Mouse (Mus musculus) limb, embryonic 11.5 days (tissue): ENCODE measurements at regions not wholly inside any gene's neighbourhood (a gene's known extent, or its start where the extent isn't known, plus 50 kb on each side); places are given as distances from the start of the nearest gene placed in this dataset.

ENCODE experiments used
- ATAC-seq: fragments of 200-750 bp; cut with Nextera tagmentation; 2 replicates; pipeline ENCODE4 v1.8.0; 2017; ENCODE audit warnings: low read depth; ENCODE audit not compliant: insufficient number of reproducible peaks, low FRiP score, low TSS enrichment
- DNase-seq: peaks from one replicate; pipeline ENCODE4 v3.0.0-alpha.2; 2015; ENCODE audit warnings: low spot score
- H3K27ac ChIP-seq: fragments of 300-500 bp; sonication (generic); replicated peaks from 2 replicates; pipeline ENCODE4 v1.5.1; 2014; ENCODE audit warnings: low read depth, mild to moderate bottlenecking, low read length
- H3K27me3 ChIP-seq: fragments of 300-500 bp; sonication (generic); 2 replicates; pipeline ENCODE4 v1.6.1; 2014; ENCODE audit warnings: mild to moderate bottlenecking, low read length, mixed read lengths; ENCODE audit not compliant: control insufficient read depth, insufficient read depth
- H3K36me3 ChIP-seq: fragments of 300-500 bp; sonication (generic); 2 replicates; pipeline ENCODE4 v1.6.1; 2014; ENCODE audit warnings: mild to moderate bottlenecking, low read length, moderate library complexity, mixed read lengths; ENCODE audit not compliant: control insufficient read depth, insufficient read depth
- H3K4me1 ChIP-seq: fragments of 300-500 bp; sonication (generic); 2 replicates; pipeline ENCODE4 v1.6.1; 2014; ENCODE audit warnings: low read length, mixed read lengths; ENCODE audit not compliant: control insufficient read depth, insufficient read depth
- H3K4me2 ChIP-seq: fragments of 300-500 bp; sonication (generic); 2 replicates; pipeline ENCODE4 v1.6.1; 2014; ENCODE audit warnings: low read depth, mild to moderate bottlenecking, moderate library complexity; ENCODE audit not compliant: severe bottlenecking
- H3K4me3 ChIP-seq: fragments of 300-500 bp; sonication (generic); 2 replicates; pipeline ENCODE4 v1.5.1; 2014; ENCODE audit warnings: low read depth, low read length
- H3K9ac ChIP-seq: fragments of 300-500 bp; sonication (generic); 2 replicates; pipeline ENCODE4 v1.6.1; 2014; ENCODE audit warnings: mild to moderate bottlenecking, low read length
- H3K9me3 ChIP-seq: fragments of 300-500 bp; sonication (generic); 2 replicates; pipeline ENCODE4 v1.6.1; 2016; ENCODE audit warnings: low read length; ENCODE audit not compliant: control insufficient read depth
- WGBS: fragments of 180-500 bp; shearing (Covaris S2); extraction: QIAGEN DNeasy Blood & Tissue Kit; methylation state at CpG from one replicate; pipeline ENCODE4 v1.1.7; 2014; 5-methylcytosine and 5-hydroxymethylcytosine counted together

DNA sequence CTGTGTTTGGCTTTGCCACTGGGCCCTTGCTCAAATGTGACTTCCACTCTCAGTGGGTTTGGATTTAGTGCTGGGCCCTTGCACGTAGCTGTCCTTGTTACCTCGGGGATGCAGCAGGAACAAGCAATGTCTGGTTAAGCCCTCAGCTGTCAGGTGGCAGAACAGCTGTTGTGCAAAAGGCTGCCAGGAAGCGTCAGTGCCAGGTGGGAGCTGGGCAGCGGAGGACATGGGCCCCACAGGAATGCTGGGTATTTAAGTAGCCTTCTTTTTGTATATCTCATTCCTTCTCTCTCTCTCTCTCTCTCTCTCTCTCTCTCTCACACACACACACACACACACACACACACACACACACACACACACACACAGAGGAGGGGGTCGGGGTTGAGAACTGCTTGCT lies 104.0 kb upstream of the Arhgap28 start:
- Histone ChIP-seq H3K4me3 (no peak overlapping the region), H3K27me3 (no peaks in the 10 kb centered on the region), H3K9ac (no peak overlapping the region), H3K9me3 (no peaks in the 10 kb centered on the region), H3K4me2 (no peak overlapping the region), H3K36me3 (no peaks in the 10 kb centered on the region), H3K27ac (no peak overlapping the region), H3K4me1 (0 out of 2 replicates have a peak, but pooled peaks cover 2% of the 10 kb centered on the region)
- WGBS = 77% methylated on average over 5 of the region's 5 CpGs
- ATAC-seq (no peak), DNase-seq (peak; percentile 20)

DNA sequence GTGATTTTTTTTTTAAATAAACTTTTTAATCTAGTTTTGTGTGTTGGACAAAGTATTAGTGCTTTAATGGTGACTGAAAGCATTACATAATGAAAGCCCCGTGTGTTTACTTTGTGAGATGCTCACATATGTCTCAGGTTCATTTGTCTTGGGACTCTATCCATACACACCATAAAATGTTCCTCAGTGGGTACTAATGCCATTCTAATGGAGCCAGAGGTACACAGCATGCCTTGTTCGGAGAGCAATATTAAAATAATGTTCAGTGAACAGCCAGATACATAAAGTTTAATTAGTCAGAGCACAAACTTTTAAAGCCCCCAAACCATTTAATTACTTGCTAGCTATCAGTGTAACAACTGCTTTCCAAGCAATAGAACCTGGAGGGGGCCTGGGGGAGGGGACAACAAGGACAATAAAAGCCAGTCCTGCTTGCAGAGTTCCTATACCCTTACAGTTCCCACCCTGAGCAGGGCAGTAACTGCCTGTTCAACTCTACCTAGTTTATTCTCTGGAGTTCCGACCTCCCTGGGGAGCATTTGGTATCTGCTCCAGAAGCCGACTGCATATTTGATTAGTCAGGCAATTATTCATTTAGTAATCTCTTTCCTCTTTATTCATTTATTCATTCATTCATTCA lies 108.0 kb upstream of the Arhgap28 start:
- no peak overlapping the region for H3K27ac ChIP-seq
- ATAC-seq (peak; percentile 81; the same call in 1 of the 2 replicates), DNase-seq (peak; percentile 29)
- H3K4me1 ChIP-seq = 0 out of 2 replicates have a peak, but pooled peaks cover 2% of the 10 kb centered on the region
- H3K27me3 ChIP-seq = no peaks in the 10 kb centered on the region
- H3K4me3 ChIP-seq = no peak overlapping the region
- H3K9me3 ChIP-seq = no peaks in the 10 kb centered on the region
- H3K9ac ChIP-seq = no peak overlapping the region
- H3K4me2 ChIP-seq = no peak overlapping the region
- 44% methylated on average over 4 of the region's 4 CpGs for WGBS
- no peaks in the 10 kb centered on the region for H3K36me3 ChIP-seq

DNA sequence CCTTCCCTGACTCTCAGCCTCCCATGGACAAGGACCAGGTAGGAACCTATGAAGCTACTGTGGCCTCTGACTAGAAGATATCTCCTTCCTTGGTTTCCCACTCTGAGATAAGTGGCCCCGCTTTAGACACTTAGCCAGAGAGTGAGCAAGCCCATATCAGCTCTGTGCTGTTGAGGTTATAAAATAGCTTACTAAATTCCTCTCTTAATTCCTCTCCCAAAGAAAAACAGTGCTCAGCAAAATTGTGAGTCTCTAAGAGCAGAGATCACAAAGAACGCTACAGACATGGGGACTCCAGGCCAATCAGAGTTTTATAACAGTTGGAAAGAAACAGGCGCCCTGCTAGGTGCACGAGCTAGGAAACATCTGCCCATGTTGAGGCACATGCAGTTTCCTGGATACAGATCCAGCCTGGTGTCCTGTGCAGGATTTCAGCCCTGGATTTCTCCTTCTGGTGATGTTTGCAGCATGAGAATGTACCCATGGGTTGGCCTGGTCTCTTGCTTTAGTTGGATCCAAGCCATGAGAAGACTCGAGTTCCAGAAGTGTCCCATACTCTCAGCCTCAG lies 108.9 kb upstream of the Arhgap28 start:
- Histone ChIP-seq H3K4me1 (0 out of 2 replicates have a peak, but pooled peaks cover 2% of the 10 kb centered on the region), H3K4me3 (no peak overlapping the region), H3K36me3 (no peaks in the 10 kb centered on the region), H3K27me3 (no peaks in the 10 kb centered on the region), H3K27ac (no peak overlapping the region), H3K9me3 (no peaks in the 10 kb centered on the region), H3K4me2 (no peak overlapping the region), H3K9ac (no peak overlapping the region)
- DNase-seq = no peak
- WGBS = 64% methylated on average over 5 of the region's 5 CpGs
- ATAC-seq = no peak

DNA sequence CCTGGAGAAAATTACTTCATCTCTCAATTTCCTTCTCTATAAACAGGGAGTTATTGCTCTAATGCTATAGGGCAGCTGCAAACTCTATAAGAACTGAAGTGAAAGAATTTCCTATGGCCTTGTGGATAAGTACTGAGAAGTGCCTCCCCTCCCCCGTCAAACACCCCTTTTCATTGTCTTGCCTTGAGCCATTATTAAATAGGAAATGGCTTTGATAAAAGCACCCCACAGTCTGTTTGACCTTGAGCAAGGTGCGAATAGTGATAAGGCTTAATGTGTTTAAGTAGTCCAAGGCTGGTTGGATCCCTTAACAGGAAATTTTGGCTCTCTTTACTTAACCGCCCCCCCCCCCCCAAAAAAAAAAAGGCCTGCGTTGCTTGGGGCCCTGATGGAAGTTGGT lies 111.7 kb upstream of the Arhgap28 start:
- Histone ChIP-seq H3K27me3 (no peaks in the 10 kb centered on the region), H3K9me3 (no peaks in the 10 kb centered on the region), H3K4me3 (no peak overlapping the region), H3K9ac (no peak overlapping the region), H3K4me1 (0 out of 2 replicates have a peak, but pooled peaks cover 2% of the 10 kb centered on the region), H3K36me3 (no peaks in the 10 kb centered on the region), H3K27ac (no peak overlapping the region), H3K4me2 (no peak overlapping the region)
- no peak for DNase-seq
- no peak for ATAC-seq
- WGBS = 84% methylated on average over 4 of the region's 4 CpGs

DNA sequence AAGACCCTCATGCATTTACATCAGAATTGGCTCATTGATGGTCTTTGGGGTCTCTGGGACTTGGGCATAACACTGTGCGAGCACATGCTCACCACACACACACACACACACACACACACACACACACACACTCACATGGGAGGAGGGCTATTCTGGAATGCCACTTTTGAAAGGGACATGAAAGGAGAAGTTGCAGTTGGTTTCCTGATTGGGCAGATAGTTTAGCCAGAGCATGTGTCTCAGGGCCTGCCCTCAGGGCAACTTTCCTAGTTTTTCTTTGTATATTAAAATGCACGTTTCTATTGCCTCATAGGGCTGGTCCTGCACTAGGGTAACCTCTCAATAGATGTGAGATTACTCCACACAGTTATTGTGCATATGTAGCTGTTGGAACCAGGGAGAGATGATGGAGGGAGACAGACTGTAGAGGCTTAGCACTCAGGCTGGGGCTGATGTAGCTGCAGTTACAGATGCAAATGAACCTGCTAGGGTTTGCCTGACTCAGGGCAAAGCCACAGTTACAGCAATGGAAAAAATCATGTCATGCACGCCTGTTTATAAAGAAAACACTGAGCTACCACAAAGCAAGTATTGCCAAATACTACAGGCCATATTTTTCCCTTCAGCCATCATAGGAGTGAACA lies 115.3 kb upstream of the Arhgap28 start:
- DNase-seq (no peak), ATAC-seq (no peak)
- 80% methylated on average over 3 of the region's 3 CpGs for WGBS
- Histone ChIP-seq H3K4me1 (no peaks in the 10 kb centered on the region), H3K36me3 (no peaks in the 10 kb centered on the region), H3K9ac (no peak overlapping the region), H3K4me2 (no peak overlapping the region), H3K4me3 (no peak overlapping the region), H3K27me3 (no peaks in the 10 kb centered on the region), H3K27ac (no peak overlapping the region), H3K9me3 (no peaks in the 10 kb centered on the region)

DNA sequence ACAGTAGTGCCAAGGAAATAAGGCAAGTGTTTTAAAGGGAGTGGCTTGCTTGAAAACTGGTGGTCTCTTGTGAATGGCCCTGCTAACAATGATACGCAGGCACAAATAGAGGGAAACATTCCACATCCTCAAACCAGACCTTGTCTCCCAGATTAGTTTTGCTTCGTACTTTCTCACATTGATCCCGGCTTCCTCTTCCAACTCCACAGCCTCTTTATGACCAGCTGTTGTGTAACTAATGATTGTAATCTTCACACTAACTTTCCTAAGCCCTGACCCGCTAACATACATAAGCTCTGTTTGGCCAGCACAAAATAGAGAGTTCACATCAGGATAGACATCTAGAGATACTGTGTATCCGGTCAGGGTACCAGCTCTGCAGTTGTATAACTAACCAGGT lies 116.3 kb upstream of the Arhgap28 start:
- H3K4me2 ChIP-seq = no peak overlapping the region
- no peak for ATAC-seq
- no peak overlapping the region for H3K27ac ChIP-seq
- no peak overlapping the region for H3K9ac ChIP-seq
- no peak overlapping the region for H3K4me3 ChIP-seq
- no peaks in the 10 kb centered on the region for H3K36me3 ChIP-seq
- no peak for DNase-seq
- no peaks in the 10 kb centered on the region for H3K27me3 ChIP-seq
- WGBS = 89% methylated on average over 5 of the region's 5 CpGs
- H3K4me1 ChIP-seq = no peaks in the 10 kb centered on the region
- H3K9me3 ChIP-seq = no peaks in the 10 kb centered on the region

DNA sequence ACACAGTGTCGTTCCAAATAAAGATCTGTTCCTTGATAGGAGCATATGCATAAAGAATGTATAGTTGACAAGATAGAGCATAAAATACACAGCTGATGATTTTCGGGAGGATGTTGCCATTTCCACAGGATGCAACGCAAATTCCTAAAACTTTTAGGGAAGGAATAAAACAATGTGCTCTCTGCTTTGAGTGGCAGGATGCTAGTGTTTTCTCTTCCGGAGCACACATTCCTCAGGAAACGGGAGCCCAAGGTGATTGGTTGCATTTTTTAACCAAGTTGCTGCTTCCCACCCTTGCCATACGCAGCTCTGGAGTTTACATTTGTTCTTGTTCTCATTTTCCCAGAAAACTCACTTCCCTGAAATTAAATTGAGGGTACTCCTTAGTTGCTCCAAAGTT lies 116.8 kb upstream of the Arhgap28 start:
- no peak overlapping the region for H3K4me2 ChIP-seq
- no peak overlapping the region for H3K27ac ChIP-seq
- no peaks in the 10 kb centered on the region for H3K9me3 ChIP-seq
- no peaks in the 10 kb centered on the region for H3K27me3 ChIP-seq
- no peaks in the 10 kb centered on the region for H3K36me3 ChIP-seq
- no peak overlapping the region for H3K9ac ChIP-seq
- no peak for DNase-seq
- 86% methylated on average over 6 of the region's 6 CpGs for WGBS
- no peak for ATAC-seq
- no peak overlapping the region for H3K4me3 ChIP-seq
- H3K4me1 ChIP-seq = no peaks in the 10 kb centered on the region

DNA sequence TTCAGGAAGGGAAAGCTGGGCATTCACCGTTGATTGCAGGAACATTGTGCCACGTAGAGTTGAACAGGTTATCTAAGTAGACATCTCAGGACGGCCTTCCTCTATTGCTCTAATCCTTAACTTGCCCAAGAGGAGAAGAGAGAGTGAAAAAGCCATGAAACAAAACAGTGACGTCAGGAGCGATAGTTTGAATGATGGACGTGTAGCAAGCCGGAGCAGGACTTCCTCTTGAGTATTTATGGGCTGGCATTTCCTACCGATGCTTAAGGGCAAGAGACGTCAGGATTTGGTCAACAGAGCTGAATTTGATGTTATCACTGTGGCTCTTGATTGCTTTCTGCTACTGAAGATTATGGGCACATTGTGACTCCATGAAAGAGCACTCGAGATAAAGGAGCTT lies 130.5 kb upstream of the Arhgap28 start:
- DNase-seq (no peak), ATAC-seq (no peak)
- Histone ChIP-seq H3K9ac (no peak overlapping the region), H3K27ac (no peak overlapping the region), H3K27me3 (no peaks in the 10 kb centered on the region), H3K4me1 (no peaks in the 10 kb centered on the region), H3K4me3 (no peak overlapping the region), H3K36me3 (no peaks in the 10 kb centered on the region), H3K4me2 (no peak overlapping the region), H3K9me3 (no peaks in the 10 kb centered on the region)
- 62% methylated on average over 10 of the region's 10 CpGs for WGBS
